Mouse (Mus musculus): Measurements from ENCODE around the gene 2200002D01Rik.

2200002D01Rik gene

DNA sequence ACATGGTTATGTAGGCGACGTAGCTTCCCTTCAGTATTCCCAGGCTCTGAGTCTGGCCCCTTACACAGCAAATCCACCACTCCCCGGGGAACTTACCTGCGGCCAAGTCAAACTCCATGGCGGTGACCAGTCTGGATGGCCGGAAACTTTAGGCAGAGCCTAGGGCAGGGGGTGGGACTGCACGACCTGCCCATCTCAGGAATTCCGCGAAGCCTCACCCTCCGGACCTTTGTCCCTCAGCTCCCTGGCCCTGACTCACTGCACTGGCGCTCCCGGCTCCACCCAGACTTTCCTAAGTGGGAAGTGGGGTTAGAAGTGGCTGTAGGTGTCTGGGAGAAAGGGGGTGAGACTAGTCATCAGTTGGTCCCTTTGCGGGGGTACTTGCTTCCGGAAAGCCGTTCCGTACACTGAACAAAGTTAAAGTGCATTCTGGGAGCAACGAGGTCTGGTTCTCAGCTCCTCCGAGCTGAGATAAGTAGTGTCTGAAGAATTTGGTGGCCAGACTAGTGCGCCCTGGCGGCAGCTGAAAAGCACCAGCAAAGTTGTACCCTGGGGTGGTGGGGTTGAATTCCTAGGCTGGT, at the start of gene 2200002D01Rik:
TSS of gene 2200002D01Rik (minus strand) at position 206 of the 581 bp plus-strand sequence.
- no peak for DNase-seq (ENCODE audit: low spot score in 2 of 2)

DNA sequence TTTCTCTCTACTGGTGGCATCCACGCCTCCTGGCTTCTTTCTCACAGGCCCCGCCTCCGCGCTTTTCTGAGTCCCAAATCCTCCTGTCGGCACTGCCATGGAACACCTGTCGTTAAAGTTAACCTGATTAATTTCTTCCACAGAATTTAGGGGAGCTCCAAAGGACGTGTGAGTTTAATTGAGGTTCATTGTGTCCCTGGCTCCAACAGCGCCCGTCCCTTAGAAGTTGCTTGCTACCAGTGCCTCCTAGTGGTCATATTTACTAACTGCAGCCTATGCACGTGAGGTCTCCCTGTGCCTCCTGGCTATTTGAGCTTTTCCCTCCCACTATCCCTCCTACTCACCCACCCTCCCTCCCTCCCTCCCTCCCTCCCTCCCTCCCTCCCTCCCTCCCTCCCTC, 48.7 kb upstream of the 2200002D01Rik start:
- no peak for DNase-seq (ENCODE audit: low spot score in 2 of 2)

- no peak for DNase-seq (ENCODE audit: low spot score in 2 of 2)
Measured at GRCm38 (mm10) chr7:29295861-29296647, 47.8 kb upstream of the 2200002D01Rik start.

DNA sequence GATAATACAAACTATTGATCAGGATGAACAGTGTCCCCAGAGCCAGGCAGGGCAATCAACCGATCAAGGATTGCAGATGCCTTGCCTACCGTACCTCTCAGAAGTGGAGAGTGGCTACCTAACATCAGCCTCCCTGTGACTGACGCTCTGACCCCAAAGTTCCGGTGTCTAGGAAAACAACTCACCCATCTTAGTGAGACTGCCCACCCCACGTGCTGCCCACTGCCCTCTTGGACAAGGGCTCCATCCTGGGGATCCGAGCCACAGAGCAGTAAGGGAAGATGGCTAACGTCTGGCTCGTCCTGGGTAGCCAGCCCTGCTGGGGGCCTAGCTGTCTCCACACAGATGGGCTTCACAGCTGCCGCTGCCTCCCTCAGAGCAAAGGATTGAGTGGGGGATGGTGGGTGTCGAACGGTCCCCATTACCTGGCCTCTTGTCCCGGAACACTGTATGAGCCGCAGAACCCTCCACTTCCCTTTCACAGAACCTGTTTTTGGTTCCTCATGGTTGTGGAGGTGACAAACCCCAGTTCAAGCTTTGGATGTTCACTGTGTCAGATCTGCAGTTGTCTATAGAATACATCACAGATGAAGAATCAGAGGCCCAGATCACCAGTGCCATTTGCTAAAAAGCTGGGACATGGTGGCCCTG, 46.0 kb upstream of the 2200002D01Rik start:
- DNase-seq (ENCODE audit: low spot score in 2 of 2) = no peak

DNA sequence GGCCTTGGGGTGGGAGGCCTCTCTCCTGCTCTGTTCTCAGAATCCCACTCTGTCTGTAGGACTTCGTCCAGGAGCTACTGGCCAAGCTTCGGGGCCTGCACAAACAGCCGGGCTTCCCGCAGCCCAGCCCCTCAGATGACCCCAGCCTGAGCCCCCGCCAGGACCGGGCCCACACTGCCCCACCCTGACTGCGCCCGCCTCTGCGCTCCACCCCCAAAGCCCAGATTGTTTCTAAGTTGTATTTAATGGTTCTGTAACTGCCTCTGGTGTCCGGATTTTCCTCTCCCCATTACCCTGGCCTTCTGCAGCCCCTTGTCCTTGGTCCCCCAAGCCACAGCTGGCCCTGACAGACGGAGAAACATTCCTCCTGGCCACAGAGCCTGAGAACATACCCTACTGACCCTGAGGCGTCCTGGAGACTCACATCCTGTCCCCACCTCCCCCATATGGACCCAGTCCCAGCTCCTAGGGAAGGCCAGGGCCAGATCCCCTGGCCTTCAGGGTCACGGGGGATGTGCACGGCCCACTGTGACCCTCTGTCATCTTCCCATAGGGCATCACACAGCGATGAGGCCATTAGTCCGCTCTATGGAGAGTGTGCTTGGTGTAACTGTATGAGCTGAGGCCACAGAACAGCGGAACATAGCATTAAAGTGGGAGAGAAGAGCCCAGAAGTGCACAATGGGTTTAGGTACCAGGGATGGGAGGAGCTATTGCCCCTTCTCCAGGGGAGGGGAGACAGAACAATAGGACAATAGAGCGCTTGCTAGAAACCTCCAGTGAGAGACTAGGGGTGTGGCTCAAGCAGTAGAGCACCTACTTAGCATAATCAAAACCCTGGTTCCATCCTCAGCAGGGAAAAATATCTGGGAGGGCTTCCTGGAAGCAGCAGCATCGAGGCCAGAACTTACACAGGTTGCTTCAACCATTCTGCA, 45.1 kb upstream of the 2200002D01Rik start:
- DNase-seq (ENCODE audit: low spot score in 2 of 2) = no peak

GRCm38 (mm10) chr7:29292458-29293098, 44.3 kb upstream of the 2200002D01Rik start:
- DNase-seq (ENCODE audit: low spot score in 2 of 2) = no peak

GRCm38 (mm10) chr7:29291616-29292457, 43.6 kb upstream of the 2200002D01Rik start:
- DNase-seq (ENCODE audit: low spot score in 2 of 2) = no peak

DNA sequence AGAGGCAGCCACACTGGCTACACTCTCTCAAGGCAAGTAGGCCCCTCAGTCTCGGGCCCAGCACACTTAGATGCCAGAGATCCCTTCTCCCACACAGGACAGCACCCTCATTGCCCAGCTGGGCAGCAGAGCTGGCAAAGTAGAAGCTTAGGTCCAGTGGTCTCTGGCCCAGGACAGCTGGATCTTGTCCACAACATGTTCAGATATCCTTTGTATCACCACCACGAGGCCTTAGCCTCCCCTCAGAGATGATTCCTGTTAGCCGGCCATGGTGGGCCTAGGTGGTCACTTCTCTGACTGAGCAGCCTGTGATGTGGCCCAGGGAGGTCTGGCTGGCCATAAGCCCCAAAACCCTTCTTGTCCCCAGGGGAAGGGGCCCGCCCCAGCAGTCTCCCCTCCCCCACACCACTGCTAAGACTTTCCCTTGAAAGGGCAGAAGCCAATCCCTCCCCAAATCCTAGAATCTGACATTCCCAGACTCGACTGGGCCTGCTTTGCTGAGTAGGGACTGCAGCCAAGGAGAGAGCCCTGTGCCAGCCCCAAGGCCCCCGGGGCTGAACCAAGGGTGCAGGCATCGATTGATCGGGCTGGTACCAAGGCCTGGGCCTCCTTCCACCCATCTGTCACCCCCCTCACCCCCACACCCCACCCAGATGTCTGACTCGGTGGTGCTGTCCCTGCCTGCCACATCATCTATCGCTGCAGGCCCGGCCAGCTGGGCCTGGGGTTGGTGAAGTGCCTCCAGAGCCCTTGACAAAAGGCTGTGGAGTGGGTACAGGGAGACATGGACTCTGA, 42.6 kb upstream of the 2200002D01Rik start:
- no peak for DNase-seq (ENCODE audit: low spot score in 2 of 2)

GRCm38 (mm10) chr7:29289856-29290255, 41.6 kb upstream of the 2200002D01Rik start:
- DNase-seq (ENCODE audit: low spot score in 2 of 2) = no peak

GRCm38 (mm10) chr7:29288942-29289638, 40.8 kb upstream of the 2200002D01Rik start, which contains the start of gene Ppp1r14a:
Gene Ppp1r14a, plus strand, starts transcription at chr7:29289308.
- DNase-seq (ENCODE audit: low spot score in 2 of 2) = peak in 1 of 2 experiments; percentile 36

DNA sequence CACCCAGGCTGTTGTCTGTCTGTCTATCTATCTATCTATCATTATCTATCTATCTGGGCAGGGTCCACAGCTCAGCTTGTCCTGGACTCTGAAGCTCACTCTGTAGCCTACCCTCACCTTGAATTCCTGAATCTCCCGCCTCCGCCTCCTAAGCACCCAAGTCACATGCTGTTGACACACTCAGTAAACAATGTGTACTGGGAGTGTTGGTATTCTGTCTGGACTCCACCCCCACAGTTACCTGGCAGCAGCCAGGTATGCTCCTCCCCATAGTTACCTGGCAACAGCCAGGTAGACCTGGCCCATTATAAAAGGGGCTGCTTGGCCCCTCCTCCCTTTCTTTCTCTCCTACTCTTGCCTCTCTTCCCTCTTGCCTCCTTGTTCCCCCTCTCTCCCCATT, 39.8 kb upstream of the 2200002D01Rik start:
- no peak for DNase-seq (ENCODE audit: low spot score in 2 of 2)

GRCm38 (mm10) chr7:29287481-29287880, 39.2 kb upstream of the 2200002D01Rik start:
- no peak for DNase-seq (ENCODE audit: low spot score in 2 of 2)

- no peak for DNase-seq (ENCODE audit: low spot score in 2 of 2)
Measured at GRCm38 (mm10) chr7:29284523-29284922, 36.3 kb upstream of the 2200002D01Rik start.

GRCm38 (mm10) chr7:29283876-29284275, 35.6 kb upstream of the 2200002D01Rik start:
- DNase-seq (ENCODE audit: low spot score in 2 of 2) = no peak

DNA sequence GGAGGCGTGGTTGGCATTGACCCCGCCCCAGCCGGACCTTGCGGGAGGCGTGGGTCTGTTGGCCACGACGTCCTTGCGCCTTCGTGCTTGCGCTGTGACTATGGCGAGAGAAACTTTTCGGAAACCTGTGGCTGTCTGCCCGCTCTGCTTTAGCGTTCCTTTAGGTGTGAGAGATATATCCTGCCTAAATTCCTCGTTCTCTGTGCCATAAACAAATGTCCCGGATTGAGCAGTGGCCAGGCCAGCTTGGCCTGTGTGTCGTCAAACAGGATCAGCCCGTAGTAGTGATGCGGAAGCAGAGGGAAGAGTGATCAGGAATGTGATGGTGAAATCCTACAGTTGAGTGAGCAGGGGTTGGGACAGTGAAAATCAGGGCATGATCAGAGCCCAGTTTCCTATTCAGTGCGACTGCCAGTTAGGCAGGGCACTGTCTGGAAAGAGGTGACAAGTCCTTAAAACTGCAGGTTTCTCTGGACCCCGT, 33.8 kb upstream of the 2200002D01Rik start:
- DNase-seq (ENCODE audit: low spot score in 2 of 2) = no peak

GRCm38 (mm10) chr7:29281201-29282073, 33.2 kb upstream of the 2200002D01Rik start, which contains the start of gene Spint2:
Gene Spint2, minus strand, starts transcription at chr7:29281912.
- DNase-seq (ENCODE audit: low spot score in 2 of 2) = no peak

DNA sequence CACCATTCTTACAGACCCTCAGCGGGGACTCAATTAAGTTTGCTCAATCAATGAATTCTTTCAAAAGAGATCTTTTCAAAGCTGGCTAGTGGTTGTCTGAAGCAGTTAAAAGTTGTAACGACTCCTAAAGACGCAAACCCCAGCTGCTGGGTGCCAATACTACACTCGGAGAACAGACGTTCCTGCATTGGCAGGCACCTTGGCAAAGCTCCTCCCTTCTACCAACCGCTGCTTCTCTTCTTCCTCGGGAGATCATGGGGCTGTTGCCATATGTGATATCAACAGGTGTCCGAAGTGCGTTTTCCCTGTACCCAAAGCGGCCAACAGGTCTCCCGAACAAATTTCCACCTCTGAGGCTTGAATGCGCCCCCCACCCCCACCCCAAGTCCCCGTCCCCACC, 32.5 kb upstream of the 2200002D01Rik start:
- DNase-seq (ENCODE audit: low spot score in 2 of 2) = no peak

Data from frontal cortex, postnatal 25 days (tissue).